Mouse (Mus musculus): ENCODE data around the gene Ankrd35. TPM values are rescaled to one million over a fixed set of nuclear protein-coding genes. Genes with fewer than 3 reads are reported as not detected.

Gene Ankrd35
- polyA plus RNA-seq (2014; fragmentation: Nextera tagmentation; extraction: Ambion mirVana) = 0.27 and 0.37 TPM in 2 replicates

GRCm38 (mm10) chr3:96669727-96670468, at the start of gene Ankrd35:
Ankrd35 (plus strand) TSS chr3:96670131.
- 5% methylated on average over 35 of the region's 35 CpGs for WGBS
- no peaks in the 10 kb centered on the region for H3K36me3 ChIP-seq (ENCODE audit: control insufficient read depth, insufficient read depth, low read length)
- peak within 1 kb of the TSS; percentile 23 for H3K9ac ChIP-seq (ENCODE audit: low read length)
- no peaks in the 10 kb centered on the region for H3K9me3 ChIP-seq (ENCODE audit: control insufficient read depth, low read length)
- peak within 1 kb of the TSS; percentile 32 for H3K4me3 ChIP-seq (ENCODE audit: low read depth, low read length)
- DNase-seq (ENCODE audit: low spot score) (peak; percentile 91), ATAC-seq (replicated peaks; ENCODE audit: low FRiP score) (peak; percentile 94)
- H3K4me2 ChIP-seq (ENCODE audit: low read depth, low read length, severe bottlenecking) = peak within 1 kb of the TSS; percentile 68
- no peak within 1 kb of the TSS for H3K27ac ChIP-seq (ENCODE audit: low read depth, low read length)
- peaks cover 4% of the 10 kb centered on the region; the same call in 1 of the 2 replicates for H3K4me1 ChIP-seq (replicated peaks; ENCODE audit: control insufficient read depth, insufficient read depth, low read length)
- H3K27me3 ChIP-seq (ENCODE audit: control insufficient read depth, insufficient read depth, low read length) = peaks cover 5% of the 10 kb centered on the region; the same call in 1 of the 2 replicates

- no peaks in the 10 kb centered on the region for H3K4me1 ChIP-seq (replicated peaks; ENCODE audit: control insufficient read depth, insufficient read depth, low read length)
- no peak overlapping the region for H3K9ac ChIP-seq (ENCODE audit: low read length)
- no peaks in the 10 kb centered on the region for H3K27me3 ChIP-seq (ENCODE audit: control insufficient read depth, insufficient read depth, low read length)
- no peak overlapping the region for H3K4me2 ChIP-seq (ENCODE audit: low read depth, low read length, severe bottlenecking)
- 90% methylated on average over 4 of the region's 4 CpGs for whole genome bisulfite sequencing
- H3K9me3 ChIP-seq (ENCODE audit: control insufficient read depth, low read length) = no peaks in the 10 kb centered on the region
- no peak overlapping the region for H3K27ac ChIP-seq (ENCODE audit: low read depth, low read length)
- peaks cover 3% of the 10 kb centered on the region; the same call in 1 of the 2 replicates for H3K36me3 ChIP-seq (ENCODE audit: control insufficient read depth, insufficient read depth, low read length)
- no peak for ATAC-seq (replicated peaks; ENCODE audit: low FRiP score)
- no peak for DNase-seq (ENCODE audit: low spot score)
- H3K4me3 ChIP-seq (ENCODE audit: low read depth, low read length) = no peak overlapping the region
Measured at GRCm38 (mm10) chr3:96623201-96623600, 46.7 kb upstream of the Ankrd35 start.

GRCm38 (mm10) chr3:96629729-96630600, 40.0 kb upstream of the Ankrd35 start, which contains the start of gene Rbm8a:
Rbm8a (plus strand) TSS chr3:96629933.
- 0 out of 2 replicates have a peak, but pooled peaks cover 2% of the 10 kb centered on the region for H3K4me1 ChIP-seq (replicated peaks; ENCODE audit: control insufficient read depth, insufficient read depth, low read length)
- peak within 1 kb of the TSS; percentile 73 for H3K4me2 ChIP-seq (ENCODE audit: low read depth, low read length, severe bottlenecking)
- H3K27ac ChIP-seq (ENCODE audit: low read depth, low read length) = peak within 1 kb of the TSS; percentile 46
- peak within 1 kb of the TSS; percentile 71 for H3K4me3 ChIP-seq (ENCODE audit: low read depth, low read length)
- DNase-seq (ENCODE audit: low spot score) (peak; percentile 96), ATAC-seq (replicated peaks; ENCODE audit: low FRiP score) (peak; percentile 93)
- under 1% methylated on average over 48 of the region's 48 CpGs for WGBS
- no peaks in the 10 kb centered on the region for H3K9me3 ChIP-seq (ENCODE audit: control insufficient read depth, low read length)
- peak within 1 kb of the TSS; percentile 77 for H3K9ac ChIP-seq (ENCODE audit: low read length)
- no peaks in the 10 kb centered on the region; the same call in 1 of the 2 replicates for H3K36me3 ChIP-seq (ENCODE audit: control insufficient read depth, insufficient read depth, low read length)
- H3K27me3 ChIP-seq (ENCODE audit: control insufficient read depth, insufficient read depth, low read length) = no peaks in the 10 kb centered on the region

GRCm38 (mm10) chr3:96632058-96632457, 37.9 kb upstream of the Ankrd35 start:
- Histone ChIP-seq H3K9me3 (ENCODE audit: control insufficient read depth, low read length) (no peaks in the 10 kb centered on the region), H3K27ac (ENCODE audit: low read depth, low read length) (no peak overlapping the region), H3K4me2 (ENCODE audit: low read depth, low read length, severe bottlenecking) (no peak overlapping the region), H3K27me3 (ENCODE audit: control insufficient read depth, insufficient read depth, low read length) (no peaks in the 10 kb centered on the region), H3K9ac (ENCODE audit: low read length) (no peak overlapping the region), H3K4me3 (ENCODE audit: low read depth, low read length) (no peak overlapping the region), H3K36me3 (ENCODE audit: control insufficient read depth, insufficient read depth, low read length) (no peaks in the 10 kb centered on the region; the same call in 1 of the 2 replicates), H3K4me1 (replicated peaks; ENCODE audit: control insufficient read depth, insufficient read depth, low read length) (peaks cover 3% of the 10 kb centered on the region; the same call in 1 of the 2 replicates)
- DNase-seq (ENCODE audit: low spot score) (no peak), ATAC-seq (replicated peaks; ENCODE audit: low FRiP score) (no peak)

DNA sequence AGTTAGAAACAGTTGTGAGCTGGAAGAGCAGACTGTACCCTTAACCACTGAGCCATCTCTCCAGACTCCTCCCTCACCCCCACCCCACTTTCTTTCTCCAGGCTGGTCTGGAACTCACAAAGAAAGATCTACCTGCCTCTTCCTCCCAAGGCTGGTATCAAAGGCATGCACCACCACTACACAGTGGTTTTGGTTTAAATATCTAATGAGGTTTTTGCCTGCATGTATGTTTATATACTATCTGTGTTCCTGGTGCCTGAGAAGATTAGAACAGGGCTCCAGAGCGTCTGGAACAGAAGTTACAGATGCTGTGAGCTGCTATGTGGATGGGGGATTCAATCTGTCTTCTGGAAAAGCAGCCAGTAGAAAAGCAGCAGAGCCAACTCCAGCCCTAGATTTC, 35.9 kb upstream of the Ankrd35 start:
- ATAC-seq (replicated peaks; ENCODE audit: low FRiP score) (no peak), DNase-seq (ENCODE audit: low spot score) (no peak)
- H3K4me1 ChIP-seq (replicated peaks; ENCODE audit: control insufficient read depth, insufficient read depth, low read length) = peaks cover 3% of the 10 kb centered on the region; the same call in 1 of the 2 replicates
- no peak overlapping the region for H3K27ac ChIP-seq (ENCODE audit: low read depth, low read length)
- H3K4me2 ChIP-seq (ENCODE audit: low read depth, low read length, severe bottlenecking) = no peak overlapping the region
- no peak overlapping the region for H3K9ac ChIP-seq (ENCODE audit: low read length)
- H3K9me3 ChIP-seq (ENCODE audit: control insufficient read depth, low read length) = no peaks in the 10 kb centered on the region
- 72% methylated on average over 1 of the region's 1 CpGs for WGBS
- no peak overlapping the region for H3K4me3 ChIP-seq (ENCODE audit: low read depth, low read length)
- H3K27me3 ChIP-seq (ENCODE audit: control insufficient read depth, insufficient read depth, low read length) = no peaks in the 10 kb centered on the region
- H3K36me3 ChIP-seq (ENCODE audit: control insufficient read depth, insufficient read depth, low read length) = peaks cover under 1% of the 10 kb centered on the region; the same call in 1 of the 2 replicates

GRCm38 (mm10) chr3:96634928-96635879, 34.7 kb upstream of the Ankrd35 start, which contains the start of the genes Pex11b and Gm42957:
Pex11b (plus strand) TSS chr3:96635376.
Gm42957 (plus strand) TSS chr3:96635474.
- Histone ChIP-seq H3K36me3 (ENCODE audit: control insufficient read depth, insufficient read depth, low read length) (peaks cover 2% of the 10 kb centered on the region; the same call in 1 of the 2 replicates), H3K4me3 (ENCODE audit: low read depth, low read length) (peak within 1 kb of the TSS; percentile 88), H3K9ac (ENCODE audit: low read length) (peak within 1 kb of the TSS; percentile 97), H3K4me2 (ENCODE audit: low read depth, low read length, severe bottlenecking) (peak within 1 kb of the TSS; percentile 86), H3K27me3 (ENCODE audit: control insufficient read depth, insufficient read depth, low read length) (no peaks in the 10 kb centered on the region), H3K27ac (ENCODE audit: low read depth, low read length) (peak within 1 kb of the TSS; percentile 72), H3K4me1 (replicated peaks; ENCODE audit: control insufficient read depth, insufficient read depth, low read length) (peaks cover 3% of the 10 kb centered on the region; the same call in 1 of the 2 replicates), H3K9me3 (ENCODE audit: control insufficient read depth, low read length) (no peaks in the 10 kb centered on the region)
- WGBS = 1% methylated on average over 56 of the region's 60 CpGs
- ATAC-seq (replicated peaks; ENCODE audit: low FRiP score) = peak; percentile 92
- peak; percentile 85 for DNase-seq (ENCODE audit: low spot score)

DNA sequence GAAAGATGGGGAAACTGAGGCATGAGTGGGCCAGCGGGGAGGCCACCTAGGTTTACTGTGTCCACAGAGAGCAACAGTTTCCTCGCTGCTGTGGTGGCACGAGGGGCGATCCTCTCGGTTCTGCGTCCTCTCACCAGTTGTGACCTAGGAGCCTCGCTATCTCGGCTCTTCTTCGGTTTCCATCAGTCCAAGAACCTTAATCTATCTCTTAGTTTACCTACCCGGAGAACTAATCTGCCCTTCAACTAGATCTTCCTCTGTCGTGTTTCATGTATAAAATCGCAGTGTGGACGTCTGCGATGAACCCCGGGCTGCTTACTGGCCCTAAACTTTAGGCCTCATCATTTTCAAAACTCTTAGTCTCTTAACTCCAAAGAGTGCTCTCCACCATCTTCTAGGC, 34.0 kb upstream of the Ankrd35 start:
- Histone ChIP-seq H3K4me3 (ENCODE audit: low read depth, low read length) (peak overlapping the region; percentile 88), H3K4me1 (replicated peaks; ENCODE audit: control insufficient read depth, insufficient read depth, low read length) (peaks cover 3% of the 10 kb centered on the region; the same call in 1 of the 2 replicates), H3K4me2 (ENCODE audit: low read depth, low read length, severe bottlenecking) (peak overlapping the region; percentile 86), H3K9me3 (ENCODE audit: control insufficient read depth, low read length) (no peaks in the 10 kb centered on the region), H3K36me3 (ENCODE audit: control insufficient read depth, insufficient read depth, low read length) (peaks cover 2% of the 10 kb centered on the region; the same call in 1 of the 2 replicates), H3K9ac (ENCODE audit: low read length) (peak overlapping the region; percentile 97), H3K27me3 (ENCODE audit: control insufficient read depth, insufficient read depth, low read length) (no peaks in the 10 kb centered on the region), H3K27ac (ENCODE audit: low read depth, low read length) (no peak overlapping the region; the same call in 1 of the 2 replicates)
- WGBS = 15% methylated on average over 15 of the region's 15 CpGs
- DNase-seq (ENCODE audit: low spot score) (no peak), ATAC-seq (replicated peaks; ENCODE audit: low FRiP score) (no peak)
